Mouse (Mus musculus): Measurements from ENCODE around the gene Sorbs2.

DNA sequence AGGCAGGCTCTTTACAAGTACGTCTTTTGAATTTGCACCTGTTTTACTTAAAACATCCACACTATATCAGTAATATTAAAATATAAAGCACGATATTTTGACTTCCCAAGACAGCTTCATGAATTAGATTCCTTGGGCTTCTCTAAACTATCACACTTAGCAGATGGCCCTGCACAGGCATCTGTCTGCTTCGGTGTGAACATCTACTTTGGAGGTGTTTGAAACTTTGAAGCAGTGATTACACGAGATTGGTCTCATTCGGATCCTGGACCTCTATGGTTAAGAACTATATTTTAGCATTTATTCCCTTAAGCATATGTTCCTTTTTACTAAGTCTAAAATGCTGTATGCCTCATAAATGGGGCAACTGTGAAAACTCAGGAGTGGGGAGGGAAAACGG is 301.0 kb downstream of the Sorbs2 start:
- TF ChIP-seq CEBPB (IDR thresholded peaks at IDR 0.05; ENCODE audit: insufficient read depth, poor library complexity, severe bottlenecking): no peak
- TF ChIP-seq POLR2A (IDR thresholded peaks at IDR 0.05; ENCODE audit: insufficient read length, low read depth): no peak
- no peak for TF ChIP-seq MAX (IDR thresholded peaks at IDR 0.05; ENCODE audit: low read depth)
- no peak for TF ChIP-seq E2F4 (IDR thresholded peaks at IDR 0.05; ENCODE audit: insufficient read depth)
